Mouse (Mus musculus): ENCODE data around the gene Atf2. TPM values are rescaled to one million over a fixed set of nuclear protein-coding genes. Genes with fewer than 3 reads are reported as not detected.

Atf2 gene
- total and polyA plus RNA-seq, 3 experiments, result 15.9 to 40.9 (median 25.8) TPM

DNA sequence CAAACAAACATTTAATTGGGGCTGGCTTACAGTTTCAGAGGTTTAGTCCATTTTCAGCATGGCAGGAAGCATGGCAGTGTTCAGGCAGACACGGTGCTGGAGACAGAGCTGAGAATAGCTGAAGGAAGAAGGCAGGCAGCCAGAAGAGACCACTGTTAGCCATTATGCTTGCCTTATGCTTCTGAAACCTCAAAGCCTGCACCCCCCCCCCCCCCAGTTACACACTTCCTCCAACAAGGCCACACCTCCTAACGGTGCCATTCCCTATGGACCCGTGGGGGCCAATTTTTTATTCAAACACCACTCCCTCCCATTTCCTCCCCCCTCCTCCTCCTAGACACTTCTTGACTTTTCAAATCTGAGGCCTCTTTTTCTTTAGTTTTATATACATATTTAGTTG is 19.8 kb upstream of the Atf2 start:
- Histone ChIP-seq H3K4me1 (ENCODE audit: control insufficient read depth in 1 of 2, insufficient read depth in 2 of 2) (peaks cover 3 to 22% of the 10 kb centered on the region in 2 experiments; a peak in 2 of 4 replicates), H3K79me2 (replicated peaks; ENCODE audit: control insufficient read depth, extremely low read depth, insufficient read depth, poor library complexity, severe bottlenecking) (peaks cover 21% of the 10 kb centered on the region; the same call in 1 of the 2 replicates), H3K4me3 (replicated peaks in 1 of 3; ENCODE audit: low read depth in 2 of 3, low read length in 2 of 3, poor library complexity in 1 of 3) (peak overlapping the region; percentile 79 to 97 (median 96)), H3K27me3 (replicated peaks) (no peaks in the 10 kb centered on the region), H3K9me3 (replicated peaks; ENCODE audit: low read length) (no peaks in the 10 kb centered on the region), H3K4me2 (ENCODE audit: insufficient read depth, low read depth, poor library complexity, severe bottlenecking) (peak overlapping the region; percentile 64), H3K36me3 (replicated peaks in 1 of 2; ENCODE audit: control insufficient read depth in 1 of 2, insufficient read depth in 1 of 2, low read length in 1 of 2) (peaks cover 20 to 27% of the 10 kb centered on the region in 2 experiments), H3K27ac (ENCODE audit: insufficient read depth, low read depth) (no peak overlapping the region), H3K9ac (ENCODE audit: insufficient read depth, low read depth) (peak overlapping the region; percentile 82)
- dilution Hi-C loops (cut with MboI; ENCODE audit: extremely low pct_ligation_motif_present, extremely low pct_unique_long_range_greater_than_20kb, low sequenced_read_pairs) (no loop called here), in situ Hi-C loops (cut with MboI; ENCODE audit: low pct_ligation_motif_present, low pct_unique_long_range_greater_than_20kb, low sequenced_read_pairs) (no loop called here)
- peak; percentile 71 for DNase-seq (ENCODE audit: extremely low read depth)
- TF ChIP-seq TCF12 (IDR thresholded peaks at IDR 0.05; ENCODE audit: low read depth, low read length), result peak; percentile 27; the same call in 1 of the 2 replicates
- TF ChIP-seq POLR2A (IDR thresholded peaks at IDR 0.05; ENCODE audit: low read depth, low read length), result peak; percentile 58
- no peak for TF ChIP-seq JUND (conservative IDR thresholded peaks at IDR 0.05; ENCODE audit: low read depth, low read length)
- TF ChIP-seq USF2 (conservative IDR thresholded peaks at IDR 0.05; ENCODE audit: low read depth, low read length), result no peak
- TF ChIP-seq UBTF (IDR thresholded peaks at IDR 0.05; ENCODE audit: low read depth, low read length), result no peak
- peak; percentile 32; the same call in 1 of the 2 replicates for TF ChIP-seq IRF4 (IDR thresholded peaks at IDR 0.05; ENCODE audit: low read depth, low read length)
- peak; percentile 88 for TF ChIP-seq MAZ (IDR thresholded peaks at IDR 0.05; ENCODE audit: low read depth, low read length)
- TF ChIP-seq TBP (conservative IDR thresholded peaks at IDR 0.05; ENCODE audit: low read depth, low read length), result 0 out of 2 replicates have a peak, but pooled peaks have one; percentile 54

DNA sequence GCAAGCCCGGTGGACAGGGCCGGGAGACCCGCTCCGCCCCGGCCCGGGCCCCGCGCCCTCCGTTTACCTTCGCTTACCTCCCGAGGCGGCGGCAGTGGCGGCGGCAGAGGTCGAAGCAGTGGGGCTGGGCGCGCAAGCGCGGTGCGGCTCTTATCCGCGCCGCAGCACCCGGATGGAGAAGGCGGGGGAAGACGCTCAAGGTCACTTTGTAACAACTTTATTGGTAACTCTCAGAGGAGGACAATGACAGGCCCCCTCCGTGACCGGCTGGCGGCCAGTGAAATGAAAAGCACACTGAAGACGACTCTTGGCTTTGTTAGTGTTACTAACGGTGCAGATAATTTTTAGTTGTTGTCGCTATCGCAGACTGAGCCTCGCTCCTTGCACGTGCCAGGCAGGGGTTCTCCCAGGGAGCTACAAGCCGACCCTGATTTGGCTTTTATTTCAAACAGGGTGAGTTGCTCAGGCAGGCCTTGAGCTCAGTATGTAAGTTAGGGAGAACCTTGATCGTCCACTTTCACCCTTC is 18.8 kb upstream of the Atf2 start, which contains the start of gene Atp5g3:
Gene Atp5g3, minus strand, starts transcription at position 152 of the 526 bp plus-strand sequence.
- DNase-seq (ENCODE audit: extremely low read depth), result peak; percentile 89
- Histone ChIP-seq H3K4me3 (replicated peaks in 1 of 3; ENCODE audit: low read depth in 2 of 3, low read length in 2 of 3, poor library complexity in 1 of 3) (peak within 1 kb of the TSS; percentile 79 to 97 (median 96)), H3K27ac (ENCODE audit: insufficient read depth, low read depth) (peak within 1 kb of the TSS; percentile 61), H3K36me3 (replicated peaks in 1 of 2; ENCODE audit: control insufficient read depth in 1 of 2, insufficient read depth in 1 of 2, low read length in 1 of 2) (peaks cover 27 to 35% of the 10 kb centered on the region in 2 experiments), H3K4me1 (ENCODE audit: control insufficient read depth in 1 of 2, insufficient read depth in 2 of 2) (peaks cover 3 to 22% of the 10 kb centered on the region in 2 experiments; a peak in 2 of 4 replicates), H3K27me3 (replicated peaks) (no peaks in the 10 kb centered on the region), H3K9me3 (replicated peaks; ENCODE audit: low read length) (peaks cover 4% of the 10 kb centered on the region), H3K79me2 (replicated peaks; ENCODE audit: control insufficient read depth, extremely low read depth, insufficient read depth, poor library complexity, severe bottlenecking) (peaks cover 21% of the 10 kb centered on the region; the same call in 1 of the 2 replicates), H3K9ac (ENCODE audit: insufficient read depth, low read depth) (peak within 1 kb of the TSS; percentile 98), H3K4me2 (ENCODE audit: insufficient read depth, low read depth, poor library complexity, severe bottlenecking) (peak within 1 kb of the TSS; percentile 86)
- dilution Hi-C loops (cut with MboI; ENCODE audit: extremely low pct_ligation_motif_present, extremely low pct_unique_long_range_greater_than_20kb, low sequenced_read_pairs) (no loop called here), in situ Hi-C loops (cut with MboI; ENCODE audit: low pct_ligation_motif_present, low pct_unique_long_range_greater_than_20kb, low sequenced_read_pairs) (no loop called here)
- TF ChIP-seq IRF4 (IDR thresholded peaks at IDR 0.05; ENCODE audit: low read depth, low read length) (peak; percentile 63; the same call in 1 of the 2 replicates), SIN3A (IDR thresholded peaks at IDR 0.05; ENCODE audit: low read length) (peak; percentile 94), JUN (IDR thresholded peaks at IDR 0.05; ENCODE audit: insufficient read depth, low read depth, low read length) (peak; percentile 8; the same call in 1 of the 2 replicates), GABPA (IDR thresholded peaks at IDR 0.05; ENCODE audit: insufficient replicate concordance, low read depth, low read length) (no peak; the same call in 1 of the 2 replicates), ZC3H11A (IDR thresholded peaks at IDR 0.05; ENCODE audit: low read depth, low read length) (no peak), MYC (IDR thresholded peaks at IDR 0.05; ENCODE audit: low read depth, low read length) (peak; percentile 81), POLR2A (IDR thresholded peaks at IDR 0.05; ENCODE audit: low read depth, low read length) (peak; percentile 84), NRF1 (IDR thresholded peaks at IDR 0.05; ENCODE audit: low read depth, low read length) (peak; percentile 92), BHLHE40 (IDR thresholded peaks at IDR 0.05; ENCODE audit: low read depth, low read length) (peak; percentile 85), MAX (IDR thresholded peaks at IDR 0.05; ENCODE audit: low read length) (peak; percentile 15; the same call in 1 of the 2 replicates), ZMIZ1 (IDR thresholded peaks at IDR 0.05; ENCODE audit: low read depth, low read length) (peak; percentile 88; the same call in 1 of the 2 replicates), NELFE (IDR thresholded peaks at IDR 0.05; ENCODE audit: low read depth, low read length) (peak; percentile 94), MEF2A (IDR thresholded peaks at IDR 0.05; ENCODE audit: borderline replicate concordance, low read depth, low read length) (no peak; the same call in 1 of the 2 replicates), ELF1 (IDR thresholded peaks at IDR 0.05; ENCODE audit: low read depth, low read length) (peak; percentile 83), TCF12 (IDR thresholded peaks at IDR 0.05; ENCODE audit: low read depth, low read length) (peak; percentile 82), JUND (conservative IDR thresholded peaks at IDR 0.05; ENCODE audit: low read depth, low read length) (no peak), ZKSCAN1 (IDR thresholded peaks at IDR 0.05; ENCODE audit: borderline replicate concordance, low read depth, low read length) (no peak), SMC3 (IDR thresholded peaks at IDR 0.05; ENCODE audit: low read depth, low read length) (no peak), KAT2A (IDR thresholded peaks at IDR 0.05; ENCODE audit: insufficient replicate concordance, low read length) (peak; percentile 87; the same call in 1 of the 2 replicates), ZNF384 (IDR thresholded peaks at IDR 0.05; ENCODE audit: low read depth, low read length) (peak; percentile 50; the same call in 1 of the 2 replicates), EP300 (IDR thresholded peaks at IDR 0.05; ENCODE audit: low read length) (no peak), CHD2 (IDR thresholded peaks at IDR 0.05; ENCODE audit: low read length) (0 out of 2 replicates have a peak, but pooled peaks have one; percentile 40), MXI1 (IDR thresholded peaks at IDR 0.05; ENCODE audit: low read depth, low read length) (peak; percentile 75; the same call in 1 of the 2 replicates), USF1 (IDR thresholded peaks at IDR 0.05; ENCODE audit: low read depth, low read length) (no peak), E2F4 (IDR thresholded peaks at IDR 0.05; ENCODE audit: insufficient replicate concordance, low read depth, low read length) (no peak; the same call in 1 of the 2 replicates), USF2 (conservative IDR thresholded peaks at IDR 0.05; ENCODE audit: low read depth, low read length) (no peak), MAFK (IDR thresholded peaks at IDR 0.05; ENCODE audit: insufficient replicate concordance, low read length) (no peak)
